Mouse (Mus musculus) bone marrow macrophage, adult 2 months (primary cell): ENCODE data around the gene Pttg1.

Experiments
- CTCF ChIP-seq: IDR thresholded peaks from 2 replicates; pipeline ENCODE4 v1.5.1; 2012; ENCODE audit warnings: low read depth, mild to moderate bottlenecking, low read length, moderate library complexity
- POLR2A ChIP-seq: IDR thresholded peaks from 2 replicates; pipeline ENCODE4 v1.6.1; 2012; ENCODE audit warnings: mild to moderate bottlenecking, low read depth, low read length, borderline replicate concordance

DNA sequence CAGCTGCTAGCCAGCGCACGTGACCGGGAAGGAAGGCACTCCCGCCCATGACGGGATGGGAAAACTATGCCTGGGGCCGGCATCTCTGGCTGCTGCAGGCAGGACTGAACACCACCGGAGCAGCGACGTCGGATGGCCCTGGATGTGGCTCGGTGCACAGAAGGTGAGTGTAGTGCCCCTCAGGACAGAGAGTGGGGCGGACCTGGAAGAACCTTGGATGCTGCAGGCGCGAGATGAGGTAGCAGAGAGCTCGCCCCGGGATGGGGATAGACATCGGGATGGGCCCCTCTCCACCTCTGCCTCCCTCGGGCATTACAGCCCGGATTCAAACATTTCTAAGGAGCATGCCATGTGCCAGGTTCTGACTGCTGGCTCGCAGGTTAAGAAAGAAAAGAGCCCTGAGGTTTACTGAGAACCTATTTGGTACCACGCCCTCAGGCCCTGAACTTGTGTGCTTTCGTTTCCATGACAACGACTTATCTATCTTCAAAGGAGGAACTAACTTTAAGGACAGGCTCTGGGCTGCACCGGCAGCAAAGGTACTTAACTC, 48.2 kb upstream of the Pttg1 start, which contains the start of gene C1qtnf2:
- TF ChIP-seq POLR2A (no peak), CTCF (no peak)
